Mouse (Mus musculus) kidney, postnatal 14 days (tissue): Measurements from ENCODE around the gene Fhad1.

ENCODE experiments used
- DNase-seq: peaks from one replicate; pipeline ENCODE4 v3.0.0; 2022; ENCODE audit warnings: mixed read lengths

Fhad1 gene

GRCm38 (mm10) chr4:141930001-141930400 is 84.9 kb downstream of the Fhad1 start:
- DNase-seq: no peak

GRCm38 (mm10) chr4:141928881-141929281 is 86.0 kb downstream of the Fhad1 start:
- peak; percentile 90 for DNase-seq

GRCm38 (mm10) chr4:141925781-141926345 is 89.0 kb downstream of the Fhad1 start:
- peak; percentile 62 for DNase-seq

GRCm38 (mm10) chr4:141923961-141924360 is 90.9 kb downstream of the Fhad1 start:
- DNase-seq: no peak

- DNase-seq: no peak
Measured at GRCm38 (mm10) chr4:141920391-141920790, 94.5 kb downstream of the Fhad1 start.

GRCm38 (mm10) chr4:141917735-141918419 is 97.0 kb downstream of the Fhad1 start:
- DNase-seq: no peak

GRCm38 (mm10) chr4:141914040-141914439 is 100.8 kb downstream of the Fhad1 start:
- DNase-seq: peak; percentile 74

DNA sequence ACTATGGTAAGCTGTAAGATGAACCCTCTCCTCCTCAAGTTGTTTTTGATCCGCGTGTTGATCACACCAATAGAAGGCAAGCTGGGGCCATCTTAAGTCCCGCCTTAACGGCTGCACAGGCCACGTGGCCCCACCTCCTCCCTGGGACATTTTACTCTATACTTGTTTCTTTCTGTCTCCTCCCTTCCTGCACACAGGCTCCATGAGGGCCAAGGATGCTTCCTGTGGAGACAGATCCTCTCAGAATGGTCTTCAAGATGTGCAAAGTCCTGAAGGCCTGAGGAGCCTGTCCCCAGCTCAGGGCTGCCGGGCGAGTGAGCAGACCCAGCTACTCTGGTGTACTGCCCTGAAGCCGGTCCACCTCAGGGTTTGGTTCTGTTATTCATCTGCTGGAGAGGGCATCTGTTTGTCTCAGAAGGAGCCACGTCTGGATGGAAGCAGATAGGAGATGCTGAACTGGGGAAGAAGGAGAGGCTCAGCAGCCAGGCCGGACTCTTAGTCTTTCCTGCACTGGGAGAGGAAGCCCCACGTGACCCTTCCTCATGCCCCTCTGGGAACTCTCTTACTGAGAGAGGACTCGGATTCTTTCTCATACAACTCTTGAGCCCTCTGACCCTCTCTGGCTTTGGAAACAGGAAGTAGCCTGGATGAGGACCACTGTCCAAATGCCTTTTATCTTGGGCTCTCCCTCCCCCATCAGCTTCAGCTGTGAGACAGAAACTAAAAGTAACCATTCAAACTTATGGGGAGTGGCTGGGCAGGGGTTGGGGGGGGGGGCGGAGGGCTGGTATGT is 101.5 kb downstream of the Fhad1 start:
- DNase-seq: peak; percentile 74

GRCm38 (mm10) chr4:141904710-141905109 is 110.2 kb downstream of the Fhad1 start:
- no peak for DNase-seq

- DNase-seq: no peak
Measured at GRCm38 (mm10) chr4:141902479-141902858, 112.4 kb downstream of the Fhad1 start.

GRCm38 (mm10) chr4:141901711-141902478 is 113.0 kb downstream of the Fhad1 start:
- DNase-seq: no peak

DNA sequence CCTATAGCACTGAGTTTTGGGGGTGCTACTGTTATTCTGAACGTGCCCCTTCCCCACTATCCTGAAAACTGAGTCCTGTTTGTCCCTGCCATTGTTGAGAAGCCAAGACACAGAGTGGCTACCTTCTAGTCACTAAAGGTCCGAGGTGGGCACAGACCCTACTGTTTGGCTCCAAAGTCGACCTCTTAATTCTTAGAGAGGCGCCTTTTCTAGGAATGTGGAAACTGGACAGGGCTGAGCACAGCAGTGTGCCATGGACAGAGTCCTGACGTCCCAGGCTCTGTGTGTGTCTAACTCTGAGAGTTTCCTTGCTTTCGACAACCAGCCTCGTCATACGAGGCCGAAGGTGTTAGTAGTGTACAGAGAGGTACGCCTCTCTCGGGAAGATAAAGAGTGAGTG is 114.5 kb downstream of the Fhad1 start:
- DNase-seq: no peak

GRCm38 (mm10) chr4:141899936-141900335 is 114.9 kb downstream of the Fhad1 start:
- DNase-seq: peak; percentile 48

DNA sequence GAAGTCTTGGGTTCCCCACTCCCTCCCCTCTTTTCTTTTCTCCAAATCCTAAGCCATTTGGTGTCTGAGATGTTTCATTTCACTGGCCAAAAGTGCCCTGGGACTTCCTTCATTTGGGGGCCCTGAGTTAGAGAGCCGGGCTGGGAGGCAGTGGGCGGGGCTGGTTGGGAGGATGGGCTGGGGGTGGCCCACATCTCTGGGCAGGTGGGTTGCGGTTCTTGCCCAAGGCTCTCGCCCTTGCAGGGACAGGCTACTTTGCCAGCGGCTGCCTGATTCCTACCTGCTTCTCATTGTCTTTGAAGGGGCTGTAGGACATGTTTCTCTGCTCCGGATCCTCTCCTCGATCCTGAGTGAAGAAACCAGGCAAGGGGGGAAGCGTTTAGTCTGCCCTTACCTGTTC is 116.0 kb downstream of the Fhad1 start:
- no peak for DNase-seq

GRCm38 (mm10) chr4:141897838-141898237 is 117.0 kb downstream of the Fhad1 start:
- no peak for DNase-seq

GRCm38 (mm10) chr4:141897225-141897624 is 117.7 kb downstream of the Fhad1 start:
- no peak for DNase-seq

DNA sequence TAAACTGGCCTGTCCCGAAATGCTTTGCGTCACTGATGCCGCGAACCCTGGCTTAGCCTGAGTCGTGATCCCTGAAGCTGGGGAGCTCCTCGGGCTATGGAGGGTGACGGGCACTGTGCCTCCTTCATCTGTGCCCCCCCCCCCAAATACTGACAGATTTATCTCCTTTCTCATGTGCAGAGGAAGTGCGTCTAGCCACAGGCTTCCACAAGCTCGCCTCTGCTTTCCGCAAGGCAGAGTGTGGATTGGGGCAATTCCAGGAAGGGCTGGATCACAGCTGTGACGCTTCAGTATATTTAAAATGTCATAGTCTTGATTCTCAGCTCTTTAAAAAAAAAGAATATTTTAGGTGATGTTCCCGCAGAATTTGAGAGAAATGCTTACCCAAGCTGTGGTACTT is 119.1 kb downstream of the Fhad1 start:
- peak; percentile 37 for DNase-seq

GRCm38 (mm10) chr4:141893157-141893784 is 121.6 kb downstream of the Fhad1 start:
- DNase-seq: no peak

GRCm38 (mm10) chr4:141886385-141886968 is 128.4 kb downstream of the Fhad1 start:
- DNase-seq: no peak

GRCm38 (mm10) chr4:141885451-141885850 is 129.4 kb downstream of the Fhad1 start:
- no peak for DNase-seq

DNA sequence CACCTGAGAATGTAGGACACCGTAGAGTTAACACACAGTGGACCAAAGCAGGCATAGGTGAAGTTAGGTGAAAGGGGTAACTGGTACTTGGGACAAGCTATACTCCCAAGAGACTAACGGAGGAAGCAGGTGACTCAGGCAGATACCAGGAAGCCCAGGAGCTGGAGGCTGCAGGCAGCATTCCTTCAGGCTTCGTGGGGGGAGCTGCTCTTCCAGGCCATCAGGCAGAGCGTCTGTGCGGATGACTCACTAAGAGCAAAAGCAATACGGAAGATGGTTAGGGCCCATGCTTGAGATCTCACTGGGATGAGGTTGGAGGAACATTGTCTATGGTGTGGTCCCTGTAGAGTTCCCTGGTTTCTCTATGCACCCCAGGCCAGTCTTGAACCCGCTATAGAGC is 132.0 kb downstream of the Fhad1 start:
- DNase-seq: no peak

DNA sequence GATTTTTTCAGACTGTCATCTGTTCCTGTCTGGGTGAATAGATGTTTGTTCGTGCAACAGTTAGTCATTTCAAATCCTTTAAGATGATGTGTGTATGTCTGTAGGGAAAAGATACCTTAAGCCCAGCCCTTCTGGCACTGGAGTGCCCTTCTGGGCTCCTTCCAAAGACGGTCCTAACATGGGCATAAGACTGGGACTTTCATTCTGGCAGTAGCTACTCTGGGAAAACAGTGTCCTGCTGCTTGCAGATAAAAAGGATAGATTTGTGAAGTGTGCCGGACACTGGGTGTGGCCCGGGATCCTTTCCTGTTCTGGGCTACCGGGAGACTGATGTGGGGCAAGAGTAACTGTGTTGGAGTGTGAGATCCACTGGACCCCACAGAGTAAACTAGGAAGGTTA is 132.9 kb downstream of the Fhad1 start:
- DNase-seq: no peak
